Mouse (Mus musculus): ENCODE measurements around the gene Tex2.

The Tex2 gene

DNA sequence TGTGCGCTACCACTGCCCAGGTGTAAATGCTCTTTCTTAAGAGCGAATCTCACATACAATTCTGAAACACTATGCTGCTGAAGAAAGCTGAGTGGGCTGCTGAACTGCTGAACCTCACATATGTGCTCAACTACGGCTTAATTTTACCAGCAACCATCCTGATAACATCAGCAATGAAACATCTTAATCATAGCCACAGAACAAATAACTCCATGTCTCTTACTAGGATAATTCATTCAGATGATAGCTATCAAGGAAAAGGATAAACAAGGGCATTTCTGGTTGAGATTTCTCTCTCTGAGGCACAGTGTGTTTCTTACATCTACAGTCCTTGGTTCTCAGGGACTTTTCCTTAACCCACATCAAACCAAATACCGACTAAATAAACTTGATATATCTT is 128.3 kb downstream of the Tex2 start:
- DNase-seq (ENCODE audit: low read depth), result no peak

DNA sequence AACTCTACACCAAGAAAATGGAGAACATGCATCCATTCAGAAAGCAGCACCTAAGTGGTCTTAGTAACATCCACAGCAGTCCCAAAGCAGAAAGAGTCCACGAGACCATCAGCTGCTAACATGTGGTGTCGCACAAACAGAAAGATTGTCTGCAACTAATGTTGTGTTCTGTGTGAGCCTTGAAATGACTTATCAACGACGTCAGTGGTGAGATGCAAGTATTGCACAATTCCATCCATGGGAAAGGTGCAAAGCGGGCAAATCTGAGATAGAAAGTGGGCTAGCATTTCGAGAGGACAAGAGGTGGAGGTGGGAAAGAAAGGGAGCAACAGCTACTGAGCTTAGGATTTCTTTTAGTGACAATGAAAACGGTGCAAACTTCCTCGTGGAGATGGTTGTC is 130.4 kb downstream of the Tex2 start:
- DNase-seq (ENCODE audit: low read depth), result no peak

DNA sequence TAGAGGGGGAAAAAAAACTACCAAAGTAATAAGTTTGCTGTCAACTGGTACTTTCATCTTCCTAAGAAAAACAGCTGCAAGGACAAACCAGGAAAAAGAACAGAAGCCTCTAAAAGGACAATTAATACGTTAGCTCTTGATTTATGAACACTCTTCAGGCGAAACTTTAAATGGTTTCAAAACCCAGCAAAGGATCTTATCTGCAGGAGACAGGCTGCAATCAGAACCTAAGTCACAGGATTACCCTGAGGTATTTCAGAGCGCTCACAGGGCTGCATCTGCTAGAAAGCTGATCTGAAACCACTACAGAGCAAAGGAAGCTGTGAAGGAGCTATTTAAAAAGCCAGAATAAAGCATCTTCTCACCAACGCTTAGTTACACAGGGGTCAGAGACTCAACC is 131.6 kb downstream of the Tex2 start:
- DNase-seq (ENCODE audit: low read depth), result peak; percentile 57

DNA sequence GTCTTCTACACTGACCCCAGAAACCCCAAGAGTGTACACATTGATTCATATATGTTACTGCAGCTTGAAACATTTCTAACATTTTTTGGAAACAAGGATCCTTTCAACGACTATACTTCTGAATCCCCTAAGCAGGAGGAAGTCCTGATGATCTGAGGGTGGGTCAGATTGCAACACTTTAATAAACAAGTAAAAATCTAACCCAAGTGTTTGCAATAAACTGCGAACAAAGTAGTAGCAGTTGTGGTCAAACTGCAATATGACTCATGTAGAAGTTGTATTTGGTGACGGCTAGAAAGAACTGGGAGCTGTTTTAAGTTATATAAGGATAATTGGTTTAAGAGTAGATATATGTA is 132.7 kb downstream of the Tex2 start:
- no peak for DNase-seq (ENCODE audit: low read depth)

DNA sequence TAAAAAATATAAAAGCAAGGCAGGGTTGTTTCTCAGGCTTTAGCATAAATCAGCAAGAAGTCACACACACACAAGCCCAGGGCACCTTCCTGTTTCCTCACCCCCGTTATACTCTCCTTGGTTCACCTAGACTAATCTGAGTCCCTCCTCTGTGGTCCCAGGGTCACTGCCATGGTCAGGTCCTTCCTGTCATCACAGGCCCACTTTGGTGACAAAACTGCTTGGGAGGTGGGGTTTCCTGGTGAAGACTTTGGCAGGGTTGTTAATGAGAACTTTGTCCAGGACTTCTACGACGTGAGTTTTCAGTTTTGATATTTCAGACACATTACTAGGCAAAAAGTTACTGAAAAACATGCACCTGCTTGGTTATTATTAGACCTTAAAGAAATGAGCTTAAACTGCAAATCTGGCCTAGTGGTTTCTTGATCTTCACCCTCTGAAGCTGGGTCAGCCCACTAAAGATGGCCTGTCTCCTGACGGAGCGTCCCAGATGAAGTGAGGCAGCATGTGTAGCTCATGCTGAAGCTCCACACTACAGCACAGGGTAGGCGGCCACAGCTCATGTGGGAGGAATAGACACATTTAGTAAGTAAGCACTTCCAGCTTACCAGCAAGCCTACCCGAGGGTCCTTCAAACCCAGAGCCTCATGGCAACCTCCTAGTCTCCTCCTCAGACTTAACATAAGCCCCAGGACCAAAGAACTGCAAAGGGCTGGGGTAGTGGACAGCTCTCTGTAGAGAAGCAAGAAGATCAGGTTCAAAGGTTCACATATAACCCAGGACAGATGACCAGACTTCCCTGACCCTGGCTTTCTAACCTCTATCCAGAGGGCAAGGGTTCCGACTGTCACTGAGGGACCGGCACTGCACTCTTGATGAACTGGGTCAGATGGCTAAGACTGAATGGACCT is 133.3 kb downstream of the Tex2 start:
- no peak for DNase-seq (ENCODE audit: low read depth)

DNA sequence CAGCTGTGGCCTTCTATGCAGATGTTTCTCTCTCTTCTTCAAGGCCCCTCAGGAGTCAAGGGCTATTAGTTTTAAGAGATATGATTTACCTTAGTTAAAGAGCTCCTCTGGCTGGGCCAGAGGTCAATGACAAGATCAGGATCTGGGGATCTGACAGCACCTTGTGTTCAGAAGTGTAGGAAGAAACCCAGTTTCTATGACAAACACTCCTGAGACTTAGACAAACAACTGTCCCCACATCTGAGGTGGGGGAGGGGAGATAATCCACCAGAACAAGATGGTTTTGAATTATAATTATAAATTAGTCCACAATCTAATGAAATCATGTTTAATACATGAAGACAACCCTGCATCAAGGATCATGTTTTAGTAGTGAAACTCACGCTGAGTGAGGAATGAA is 134.5 kb downstream of the Tex2 start:
- no peak for DNase-seq (ENCODE audit: low read depth)

DNA sequence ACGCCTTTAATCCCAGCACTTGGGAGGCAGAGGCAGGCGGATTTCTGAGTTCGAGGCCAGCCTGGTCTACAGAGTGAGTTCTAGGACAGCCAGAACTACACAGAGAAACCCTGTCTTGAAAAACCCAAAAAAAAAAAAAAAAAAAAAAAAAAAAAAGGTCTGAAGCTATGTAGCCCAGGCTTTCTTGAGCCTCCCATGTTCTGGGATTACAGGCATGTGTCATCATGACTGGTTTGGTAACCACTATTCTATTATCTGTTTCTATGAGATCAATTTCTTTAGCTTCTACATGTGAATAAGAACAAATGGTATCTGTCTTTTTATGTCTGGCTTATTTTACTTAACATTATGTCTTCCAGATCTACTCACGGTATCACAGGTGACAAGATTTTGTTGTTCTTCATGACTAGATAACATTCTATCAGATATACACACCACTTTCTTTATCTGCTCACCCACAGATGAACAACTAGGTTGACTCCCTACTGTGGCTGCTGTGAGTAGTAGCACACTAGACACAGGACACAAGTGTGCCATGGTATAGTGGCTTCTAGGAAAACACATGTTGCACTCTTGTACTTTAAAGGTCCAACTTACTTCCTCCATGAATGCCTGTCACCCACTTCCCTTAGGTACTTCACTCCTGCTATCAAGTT is 135.6 kb downstream of the Tex2 start:
- DNase-seq (ENCODE audit: low read depth), result no peak

DNA sequence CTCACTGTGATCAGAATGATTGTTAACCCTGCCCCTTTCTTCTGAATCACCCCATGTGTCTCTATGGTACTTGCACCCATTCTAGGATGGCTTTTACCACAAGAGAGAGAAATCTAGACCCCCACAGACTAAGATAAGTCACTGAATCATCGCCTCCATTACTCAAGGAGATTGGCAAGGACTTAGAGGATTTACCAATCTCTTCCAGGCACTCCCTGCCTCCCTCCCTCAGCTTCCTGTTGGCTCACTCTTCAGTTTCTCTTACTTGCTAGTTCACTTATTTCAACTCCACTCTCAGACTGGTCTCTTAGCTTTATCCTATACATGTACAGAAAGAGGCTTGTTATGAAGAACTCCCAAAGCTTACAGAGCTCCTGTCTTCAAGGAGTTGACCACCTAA is 137.9 kb downstream of the Tex2 start:
- no peak for DNase-seq (ENCODE audit: low read depth)

DNA sequence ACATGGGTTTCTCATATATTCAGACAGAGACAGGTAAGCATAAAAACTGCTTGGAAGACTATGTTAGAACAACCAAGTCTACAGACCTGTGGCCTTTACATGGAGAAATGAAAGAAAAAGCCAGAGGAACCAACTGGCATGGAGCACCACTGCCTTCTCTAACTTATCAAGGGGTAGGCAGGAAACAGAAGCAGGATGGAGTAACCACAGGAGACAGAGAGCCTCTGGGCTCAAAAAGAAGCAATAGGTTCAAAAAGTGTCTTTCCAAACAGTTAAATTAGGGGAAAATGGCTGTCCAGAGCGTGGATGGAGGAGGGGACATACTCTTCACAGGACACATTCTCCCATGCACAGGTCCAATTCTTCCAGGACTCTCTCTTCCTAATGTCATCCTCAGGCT is 141.6 kb downstream of the Tex2 start:
- DNase-seq (ENCODE audit: low read depth), result no peak

DNA sequence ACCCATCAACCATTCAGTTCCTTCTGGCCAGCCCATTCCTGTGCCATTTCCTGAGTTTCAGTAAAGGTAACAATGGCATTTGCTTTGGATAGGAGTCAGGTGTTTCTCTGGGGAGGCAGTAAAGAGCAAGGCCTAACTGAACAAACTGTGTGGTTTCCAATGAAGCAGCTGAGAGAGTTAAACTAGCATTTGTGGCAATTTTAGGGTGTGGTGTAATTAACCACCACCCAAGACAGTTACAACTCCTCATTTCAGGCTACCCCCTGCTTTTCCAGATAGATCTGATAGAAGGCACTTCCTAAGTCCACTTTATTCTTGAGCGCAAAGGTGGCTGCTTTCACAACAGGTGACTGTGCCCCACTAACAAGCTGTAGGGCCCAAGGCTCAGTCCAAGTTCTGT is 144.7 kb downstream of the Tex2 start:
- DNase-seq (ENCODE audit: low read depth), result no peak

DNA sequence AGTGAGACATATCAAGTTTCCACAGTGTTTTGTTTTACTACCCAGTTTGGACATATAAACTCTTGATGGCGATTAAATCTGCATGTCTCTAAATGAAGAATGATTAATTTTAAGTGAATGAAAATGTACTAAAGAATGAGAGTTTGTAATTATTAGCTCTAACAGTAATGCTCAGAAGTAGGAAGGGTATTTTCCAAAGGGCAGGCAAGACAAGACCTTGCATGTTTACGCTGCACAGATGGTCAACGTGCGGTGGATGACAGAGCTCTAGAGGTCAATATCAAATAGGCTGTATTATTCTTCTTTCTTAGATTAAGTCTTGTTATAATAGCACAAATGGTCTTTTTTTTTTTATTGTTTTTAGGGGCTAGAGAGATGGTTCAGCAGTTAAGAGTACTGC is 147.3 kb downstream of the Tex2 start:
- no peak for DNase-seq (ENCODE audit: low read depth)

DNA sequence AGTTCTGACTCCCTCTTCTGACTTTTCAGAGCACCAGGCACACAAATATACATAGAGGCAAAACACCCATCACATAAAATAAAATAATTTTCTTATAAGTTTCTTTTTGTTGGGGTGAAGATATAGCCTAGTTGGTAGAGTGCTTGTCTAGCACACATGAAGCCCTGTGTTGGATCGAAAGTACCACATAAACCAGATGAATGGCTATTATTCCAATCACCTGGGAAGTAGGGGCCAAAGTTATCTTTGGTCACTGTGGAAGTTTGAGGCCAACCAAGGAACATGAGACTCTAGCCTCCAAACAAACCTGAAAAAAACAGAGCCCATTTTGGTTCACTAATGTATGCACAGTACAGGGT is 147.7 kb downstream of the Tex2 start:
- DNase-seq (ENCODE audit: low read depth), result no peak

DNA sequence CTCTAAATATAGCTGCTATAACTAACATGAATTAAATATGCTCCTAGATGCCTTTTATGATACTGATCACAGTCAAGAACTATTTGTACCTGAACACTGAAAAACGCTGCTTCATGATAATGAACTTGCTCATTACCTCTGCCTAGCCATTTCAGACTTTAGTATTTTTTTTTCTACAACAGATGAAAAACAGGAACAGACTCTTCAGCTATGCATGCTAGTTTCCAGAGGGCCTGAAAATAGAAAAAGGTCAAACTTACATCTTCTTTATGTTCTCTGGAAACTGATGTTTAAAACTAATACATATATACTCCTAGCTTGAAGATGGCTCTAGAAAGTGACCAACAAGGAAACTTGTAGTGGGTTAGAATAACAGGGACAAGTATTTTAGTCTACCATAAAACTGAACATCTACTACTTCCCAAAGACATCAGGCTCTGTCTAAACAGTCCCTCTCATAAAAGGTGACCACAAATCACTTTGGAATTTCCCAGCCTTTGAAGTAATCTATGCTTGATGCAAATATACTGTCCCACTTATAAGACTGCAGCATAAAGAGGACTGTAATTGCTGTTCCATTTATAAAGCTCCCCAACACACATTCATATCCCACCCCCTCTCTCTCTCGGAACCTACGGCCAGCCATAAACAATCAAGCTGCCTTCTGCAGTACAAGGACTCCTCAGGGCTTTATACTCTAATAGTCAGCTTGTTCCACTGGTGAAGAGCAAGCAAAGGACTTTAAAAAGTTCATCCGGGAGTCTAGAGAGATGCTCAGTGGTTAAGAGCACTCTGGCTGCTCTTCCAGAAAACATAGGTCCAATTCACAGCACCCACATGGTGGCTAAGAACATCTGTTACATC is 148.3 kb downstream of the Tex2 start:
- DNase-seq (ENCODE audit: low read depth), result no peak

DNA sequence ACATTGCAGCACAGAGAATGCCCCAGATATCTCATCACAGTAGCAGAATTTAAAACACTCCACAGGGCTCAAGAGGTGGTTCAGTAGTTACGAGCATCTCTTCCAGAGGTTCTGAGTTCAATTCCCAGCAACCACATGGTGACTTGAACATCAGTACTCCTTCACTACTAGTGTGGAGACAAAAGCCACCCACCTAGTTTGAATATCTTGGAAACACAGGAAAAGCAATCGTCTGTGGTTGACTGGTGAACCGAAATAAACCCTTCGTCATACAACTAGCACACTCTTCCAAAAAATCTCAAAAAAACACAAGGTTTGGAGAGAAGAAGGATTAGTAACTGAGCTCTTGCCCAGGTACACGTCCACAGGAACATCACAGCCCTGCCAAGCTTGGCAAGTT is 149.4 kb downstream of the Tex2 start:
- DNase-seq (ENCODE audit: low read depth), result no peak

DNA sequence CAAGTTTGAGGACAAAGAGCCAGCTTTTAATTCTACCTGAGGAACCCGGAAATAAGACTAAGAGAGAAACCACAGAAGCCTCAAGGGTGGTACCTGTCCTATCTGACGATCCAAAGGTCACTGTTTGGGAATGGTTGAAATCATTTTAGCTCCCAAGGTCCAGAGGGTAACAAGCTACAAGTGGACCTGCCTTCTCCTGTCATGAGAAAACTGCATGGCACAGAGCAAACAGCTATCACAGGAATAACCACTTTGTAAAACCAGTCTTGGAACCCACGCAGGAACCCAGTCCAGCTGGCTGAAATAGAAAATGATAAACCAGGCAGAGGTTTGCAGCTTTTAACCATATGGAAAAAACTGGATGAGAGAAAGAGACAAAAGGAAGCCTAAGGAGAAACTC is 150.9 kb downstream of the Tex2 start:
- peak; percentile 21 for DNase-seq (ENCODE audit: low read depth)

DNA sequence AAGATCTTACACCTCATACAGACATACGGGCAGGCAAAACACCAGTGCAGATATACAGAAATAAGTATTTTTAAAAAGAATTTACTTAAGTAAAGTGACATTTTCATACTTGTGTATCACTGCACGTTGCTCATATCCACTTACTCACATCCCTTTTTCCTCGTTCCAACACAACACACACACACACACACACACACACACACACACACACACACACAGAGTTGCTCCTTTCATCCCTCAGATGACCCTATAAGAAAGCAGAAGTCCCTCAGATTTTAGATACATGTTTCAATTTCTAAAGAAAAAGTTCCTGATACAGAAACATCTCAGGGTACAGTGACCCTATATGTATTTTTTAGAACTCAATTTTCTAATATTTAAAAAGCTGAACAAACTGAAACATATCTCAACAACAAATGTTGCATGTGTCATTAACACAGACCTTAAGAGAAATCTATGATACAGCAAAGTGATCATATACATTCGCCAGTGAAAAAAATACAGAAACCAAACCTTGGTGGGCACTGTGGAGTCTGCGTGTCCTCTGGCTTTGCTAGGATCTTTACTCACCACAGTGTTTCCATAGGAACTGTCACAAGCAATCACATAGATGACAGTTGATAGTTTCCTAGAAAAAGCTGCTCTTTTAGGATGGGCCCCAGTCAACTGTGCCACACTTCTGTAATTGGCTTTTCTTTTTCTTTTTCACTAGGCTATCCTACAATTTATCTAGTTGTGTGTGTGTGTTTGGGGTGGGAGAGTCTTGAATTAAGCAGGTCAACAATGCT is 151.9 kb downstream of the Tex2 start:
- no peak for DNase-seq (ENCODE audit: low read depth)

DNA sequence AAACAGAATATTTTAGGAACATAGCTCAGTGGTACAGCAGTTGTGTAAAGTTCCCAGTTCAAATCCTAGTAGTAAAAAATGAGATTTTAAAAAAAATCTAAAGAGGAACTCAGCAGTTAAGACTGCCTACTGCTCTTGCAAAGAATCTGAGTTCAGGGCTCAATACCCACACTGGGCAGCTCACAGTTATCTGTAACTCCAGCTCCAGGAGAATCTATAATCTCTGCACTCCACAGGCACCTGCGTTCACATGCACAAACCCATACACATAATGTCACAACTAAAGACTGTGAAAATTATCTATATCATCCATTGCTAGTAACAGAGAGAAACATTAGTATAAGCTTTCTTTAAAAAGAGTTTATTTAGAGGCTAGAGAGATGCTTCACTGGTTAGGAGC is 152.6 kb downstream of the Tex2 start:
- no peak for DNase-seq (ENCODE audit: low read depth)

DNA sequence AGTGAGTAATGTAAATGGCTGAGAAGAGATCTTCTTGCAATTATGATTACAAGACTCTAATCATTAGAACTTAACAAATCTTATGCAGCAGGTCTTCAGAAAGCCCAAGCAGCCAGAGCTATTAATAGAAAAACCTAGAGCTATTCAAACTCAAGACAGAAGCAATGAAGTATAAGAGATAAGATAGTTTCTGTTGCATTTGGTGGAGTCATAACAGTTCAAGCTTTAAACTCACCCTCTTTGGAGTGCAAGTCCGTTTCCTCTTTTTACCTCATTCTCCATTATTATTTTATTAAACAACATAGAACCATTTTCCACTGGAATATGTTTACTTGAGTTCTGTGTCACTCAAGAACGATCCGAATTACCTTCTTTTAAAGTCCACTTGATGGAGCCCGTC is 154.7 kb downstream of the Tex2 start:
- no peak for DNase-seq (ENCODE audit: low read depth)
